Mouse (Mus musculus): ENCODE data around the gene Sez6l2. TPM values are rescaled to one million over a fixed set of nuclear protein-coding genes. Genes with fewer than 3 reads are reported as not detected.

The Sez6l2 gene
- polyA plus RNA-seq, 1 experiment: not detected

DNA sequence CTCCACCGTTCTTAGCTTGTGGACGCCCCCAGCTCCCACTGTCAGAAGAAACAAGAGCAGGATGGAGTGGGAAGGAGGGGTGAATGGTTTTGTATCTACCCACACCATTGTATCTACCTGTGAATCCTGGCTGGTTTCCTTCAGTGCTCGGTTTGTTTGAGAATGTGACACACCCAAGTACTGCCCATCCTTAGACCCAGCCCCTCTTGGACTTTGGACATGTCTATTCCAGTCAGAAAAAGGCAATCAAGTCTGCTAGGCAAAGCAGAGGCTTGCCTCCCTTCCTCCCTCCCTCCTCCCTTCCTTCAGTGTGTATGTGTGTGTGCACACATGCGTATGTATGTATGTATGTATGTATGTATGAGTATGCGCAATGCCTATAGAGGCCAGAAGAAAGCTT, 53.3 kb downstream of the Sez6l2 start:
- Histone ChIP-seq H3K4me3 (ENCODE audit: insufficient read depth, low read length) (no peak overlapping the region), H3K27ac (ENCODE audit: insufficient read depth, low read length) (no peak overlapping the region), H3K4me1 (ENCODE audit: control insufficient read depth, insufficient read depth, low read length) (peaks cover 3% of the 10 kb centered on the region)
- TF ChIP-seq CTCF (IDR thresholded peaks at IDR 0.05; ENCODE audit: borderline replicate concordance, insufficient read depth, low read length): no peak
- no peak for TF ChIP-seq POLR2A (IDR thresholded peaks at IDR 0.05; ENCODE audit: low read depth, low read length)

DNA sequence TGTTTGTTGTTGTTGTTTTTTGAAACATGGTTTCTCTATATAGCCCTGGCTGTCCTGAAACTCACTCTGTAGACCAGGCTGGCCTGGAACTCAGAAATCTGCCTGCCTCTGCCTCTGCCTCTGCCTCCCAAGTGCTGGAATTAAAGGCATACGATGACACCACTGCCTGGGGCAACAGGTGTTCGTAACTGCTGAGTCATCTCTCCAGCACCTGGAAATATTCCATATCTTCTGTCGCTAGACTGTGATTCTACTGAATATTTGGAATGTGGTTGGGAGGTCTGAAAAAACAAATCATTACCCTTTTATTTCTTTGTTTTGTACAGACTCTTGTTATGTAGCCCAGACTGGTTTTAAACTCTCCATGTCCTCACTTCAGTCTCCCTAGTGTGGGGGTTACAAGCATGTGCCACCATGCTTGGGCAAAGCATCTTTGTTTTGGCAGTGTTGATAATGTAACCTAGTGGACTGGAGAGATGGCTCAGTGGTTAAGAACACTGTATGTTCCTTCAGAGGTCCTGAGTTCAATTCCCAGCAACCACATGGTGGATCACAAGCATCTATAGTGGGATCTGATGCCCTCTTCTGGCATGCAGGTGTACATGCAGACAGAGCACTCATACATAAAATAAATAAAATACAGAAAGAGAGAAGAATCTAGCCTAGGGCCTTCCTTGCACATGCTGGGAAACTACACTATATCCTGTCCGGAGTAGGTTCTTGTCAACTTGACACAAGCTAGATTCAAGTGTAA, 53.9 kb downstream of the Sez6l2 start:
- no peak overlapping the region for H3K27ac ChIP-seq (ENCODE audit: insufficient read depth, low read length)
- H3K4me1 ChIP-seq (ENCODE audit: control insufficient read depth, insufficient read depth, low read length): peaks cover 8% of the 10 kb centered on the region
- no peak for TF ChIP-seq CTCF (IDR thresholded peaks at IDR 0.05; ENCODE audit: borderline replicate concordance, insufficient read depth, low read length)
- no peak for TF ChIP-seq POLR2A (IDR thresholded peaks at IDR 0.05; ENCODE audit: low read depth, low read length)
- H3K4me3 ChIP-seq (ENCODE audit: insufficient read depth, low read length): no peak overlapping the region

- H3K27ac ChIP-seq (ENCODE audit: insufficient read depth, low read length): no peak overlapping the region
- H3K4me1 ChIP-seq (ENCODE audit: control insufficient read depth, insufficient read depth, low read length): peaks cover 9% of the 10 kb centered on the region
- no peak overlapping the region for H3K4me3 ChIP-seq (ENCODE audit: insufficient read depth, low read length)
- TF ChIP-seq POLR2A (IDR thresholded peaks at IDR 0.05; ENCODE audit: low read depth, low read length) (no peak), CTCF (IDR thresholded peaks at IDR 0.05; ENCODE audit: borderline replicate concordance, insufficient read depth, low read length) (no peak)
Measured at GRCm38 (mm10) chr7:127007313-127008024, 57.1 kb downstream of the Sez6l2 start.

- H3K4me1 ChIP-seq (ENCODE audit: control insufficient read depth, insufficient read depth, low read length): peaks cover 10% of the 10 kb centered on the region
- H3K4me3 ChIP-seq (ENCODE audit: insufficient read depth, low read length): no peak overlapping the region
- no peak for TF ChIP-seq CTCF (IDR thresholded peaks at IDR 0.05; ENCODE audit: borderline replicate concordance, insufficient read depth, low read length)
- no peak for TF ChIP-seq POLR2A (IDR thresholded peaks at IDR 0.05; ENCODE audit: low read depth, low read length)
- H3K27ac ChIP-seq (ENCODE audit: insufficient read depth, low read length): peak overlapping the region; percentile 75
Measured at GRCm38 (mm10) chr7:127008239-127009019, 58.1 kb downstream of the Sez6l2 start.

- TF ChIP-seq CTCF (IDR thresholded peaks at IDR 0.05; ENCODE audit: borderline replicate concordance, insufficient read depth, low read length): no peak
- no peak for TF ChIP-seq POLR2A (IDR thresholded peaks at IDR 0.05; ENCODE audit: low read depth, low read length)
- no peak overlapping the region for H3K4me3 ChIP-seq (ENCODE audit: insufficient read depth, low read length)
- H3K4me1 ChIP-seq (ENCODE audit: control insufficient read depth, insufficient read depth, low read length): peaks cover 10% of the 10 kb centered on the region
- peak overlapping the region; percentile 75 for H3K27ac ChIP-seq (ENCODE audit: insufficient read depth, low read length)
Measured at GRCm38 (mm10) chr7:127009307-127010085, 59.1 kb downstream of the Sez6l2 start.

- TF ChIP-seq POLR2A (IDR thresholded peaks at IDR 0.05; ENCODE audit: low read depth, low read length) (no peak), CTCF (IDR thresholded peaks at IDR 0.05; ENCODE audit: borderline replicate concordance, insufficient read depth, low read length) (no peak)
- H3K27ac ChIP-seq (ENCODE audit: insufficient read depth, low read length): no peak overlapping the region; the same call in 1 of the 2 replicates
- H3K4me3 ChIP-seq (ENCODE audit: insufficient read depth, low read length): no peak overlapping the region
- peaks cover 10% of the 10 kb centered on the region for H3K4me1 ChIP-seq (ENCODE audit: control insufficient read depth, insufficient read depth, low read length)
Measured at GRCm38 (mm10) chr7:127011051-127011450, 60.7 kb downstream of the Sez6l2 start.

DNA sequence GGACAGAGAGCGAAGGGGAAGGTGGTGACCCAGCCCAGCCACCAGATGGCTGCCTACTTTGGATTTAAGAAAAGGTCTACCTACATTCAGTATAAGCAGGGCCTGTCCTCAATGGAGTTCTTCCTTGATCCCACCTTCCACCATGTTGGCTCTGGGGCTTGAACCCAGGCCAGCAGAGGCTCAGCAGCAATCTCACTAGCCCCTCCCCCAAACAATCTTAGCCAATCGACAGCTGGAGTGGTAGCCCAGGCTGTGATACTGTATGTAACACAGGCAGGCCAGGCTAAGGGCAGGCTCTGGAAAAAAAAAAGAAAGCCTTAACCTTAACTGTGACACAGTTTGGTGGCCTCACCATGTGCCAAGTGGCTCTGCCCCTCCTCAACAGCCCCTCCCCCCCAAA, 61.4 kb downstream of the Sez6l2 start:
- TF ChIP-seq CTCF (IDR thresholded peaks at IDR 0.05; ENCODE audit: borderline replicate concordance, insufficient read depth, low read length): no peak
- TF ChIP-seq POLR2A (IDR thresholded peaks at IDR 0.05; ENCODE audit: low read depth, low read length): no peak

DNA sequence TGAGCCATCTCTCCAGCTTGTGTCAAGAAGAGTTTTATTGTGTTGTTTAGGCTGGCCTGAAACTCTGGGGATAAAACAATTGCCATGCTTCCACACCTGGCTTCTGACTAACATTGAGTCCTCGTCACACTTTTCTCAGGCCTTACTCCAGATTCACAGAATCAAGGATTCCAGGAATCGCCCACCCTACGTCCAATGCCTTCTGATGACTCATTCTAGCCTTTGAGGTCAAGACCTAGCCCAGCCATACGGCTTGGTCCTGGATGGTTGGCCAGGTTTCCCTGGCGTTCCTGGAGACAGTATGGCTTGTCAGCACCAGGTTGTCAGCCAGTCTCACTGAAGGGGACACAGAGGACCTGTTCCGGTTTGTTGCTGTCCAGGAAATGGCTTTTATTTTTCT, 62.0 kb downstream of the Sez6l2 start:
- Histone ChIP-seq H3K4me3 (ENCODE audit: insufficient read depth, low read length) (no peak overlapping the region), H3K4me1 (ENCODE audit: control insufficient read depth, insufficient read depth, low read length) (peaks cover 10% of the 10 kb centered on the region), H3K27ac (ENCODE audit: insufficient read depth, low read length) (no peak overlapping the region)
- no peak for TF ChIP-seq POLR2A (IDR thresholded peaks at IDR 0.05; ENCODE audit: low read depth, low read length)
- no peak for TF ChIP-seq CTCF (IDR thresholded peaks at IDR 0.05; ENCODE audit: borderline replicate concordance, insufficient read depth, low read length)

More for the DNA sequence above, 61.4 kb downstream of the Sez6l2 start:
- Histone ChIP-seq H3K4me1 (ENCODE audit: control insufficient read depth, insufficient read depth, low read length) (peaks cover 10% of the 10 kb centered on the region), H3K27ac (ENCODE audit: insufficient read depth, low read length) (no peak overlapping the region), H3K4me3 (ENCODE audit: insufficient read depth, low read length) (no peak overlapping the region)

DNA sequence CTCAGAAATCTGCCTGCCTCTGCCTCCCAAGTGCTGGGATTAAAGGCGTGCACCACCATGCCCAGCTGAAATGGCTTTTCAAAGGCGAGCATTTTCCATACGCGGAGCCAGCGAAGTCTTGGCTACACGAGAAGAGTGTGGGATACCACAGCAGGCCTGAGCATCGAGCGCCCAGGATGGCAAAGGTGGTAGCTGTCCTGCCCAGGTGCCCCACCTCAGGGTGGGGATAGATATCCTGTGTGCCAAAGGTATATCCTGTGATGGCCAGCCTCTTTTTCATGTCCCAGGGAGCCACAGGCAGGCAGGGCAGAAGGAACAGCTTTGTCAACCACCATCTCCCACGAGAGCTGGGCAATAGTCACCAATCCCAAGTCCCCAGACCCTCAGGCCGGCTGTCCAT, 62.5 kb downstream of the Sez6l2 start:
- peaks cover 10% of the 10 kb centered on the region for H3K4me1 ChIP-seq (ENCODE audit: control insufficient read depth, insufficient read depth, low read length)
- TF ChIP-seq POLR2A (IDR thresholded peaks at IDR 0.05; ENCODE audit: low read depth, low read length) (no peak), CTCF (IDR thresholded peaks at IDR 0.05; ENCODE audit: borderline replicate concordance, insufficient read depth, low read length) (no peak)
- H3K27ac ChIP-seq (ENCODE audit: insufficient read depth, low read length): no peak overlapping the region
- H3K4me3 ChIP-seq (ENCODE audit: insufficient read depth, low read length): no peak overlapping the region

Data from embryonic fibroblast, embryonic 13.5 days (primary cell).